Mouse (Mus musculus): ENCODE data around the gene Gpsm3.

DNA sequence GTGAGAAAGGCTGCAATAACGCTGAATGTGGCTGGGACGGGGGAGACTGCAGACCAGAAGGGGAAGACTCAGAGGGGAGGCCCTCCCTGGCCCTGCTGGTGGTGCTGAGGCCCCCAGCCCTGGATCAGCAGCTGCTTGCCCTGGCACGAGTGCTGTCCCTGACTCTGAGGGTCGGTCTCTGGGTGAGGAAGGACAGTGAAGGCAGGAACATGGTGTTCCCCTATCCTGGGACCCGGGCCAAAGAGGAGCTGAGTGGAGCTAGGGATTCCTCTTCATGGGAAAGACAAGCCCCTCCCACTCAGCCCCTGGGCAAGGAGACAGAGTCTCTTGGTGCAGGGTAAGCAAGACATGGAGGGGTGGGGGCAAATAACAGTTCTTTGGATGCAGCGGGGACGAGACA, 6.2 kb upstream of the Gpsm3 start:
- TF ChIP-seq CTCF (IDR thresholded peaks at IDR 0.05; ENCODE audit: extremely low read depth, insufficient read depth, low read length) = no peak
- no peak for TF ChIP-seq POLR2A (IDR thresholded peaks at IDR 0.05; ENCODE audit: extremely low read depth, insufficient read depth, low read length)

Measured in cortical plate, adult 2 months (tissue).